Mouse (Mus musculus): ENCODE results near the gene Gckr.

Gckr gene

GRCm38 (mm10) chr5:31289626-31290230 is 7.5 kb upstream of the Gckr start:
- H3K4me3 ChIP-seq (replicated peaks; ENCODE audit: low read length): peak overlapping the region; percentile 79; the same call in 1 of the 2 replicates
- H3K4me1 ChIP-seq (replicated peaks; ENCODE audit: low read depth, low read length): peaks cover 24% of the 10 kb centered on the region
- H3K9me3 ChIP-seq (ENCODE audit: low read length): no peaks in the 10 kb centered on the region
- H3K27me3 ChIP-seq (ENCODE audit: insufficient read depth, low read length): peaks cover 12% of the 10 kb centered on the region
- H3K36me3 ChIP-seq (ENCODE audit: insufficient read depth, low read length): peaks cover 38% of the 10 kb centered on the region
- no peak for TF ChIP-seq CTCF (conservative IDR thresholded peaks at IDR 0.05; ENCODE audit: low read length)
- no peak for TF ChIP-seq POU5F1 (IDR thresholded peaks at IDR 0.05; ENCODE audit: borderline replicate concordance, low read length)
- no peak for TF ChIP-seq NANOG (IDR thresholded peaks at IDR 0.05; ENCODE audit: borderline replicate concordance, low read length)

GRCm38 (mm10) chr5:31290521-31291360 is 6.5 kb upstream of the Gckr start, which contains the start of gene Ift172:
TSS of gene Ift172 (minus strand) at chr5:31291116.
- Histone ChIP-seq H3K4me3 (replicated peaks; ENCODE audit: low read length) (peak within 1 kb of the TSS; percentile 79), H3K9me3 (ENCODE audit: low read length) (no peaks in the 10 kb centered on the region), H3K27me3 (ENCODE audit: insufficient read depth, low read length) (peaks cover 22% of the 10 kb centered on the region), H3K36me3 (ENCODE audit: insufficient read depth, low read length) (peaks cover 28% of the 10 kb centered on the region), H3K4me1 (replicated peaks; ENCODE audit: low read depth, low read length) (peaks cover 30% of the 10 kb centered on the region)
- TF ChIP-seq NANOG (IDR thresholded peaks at IDR 0.05; ENCODE audit: borderline replicate concordance, low read length): no peak
- no peak for TF ChIP-seq POU5F1 (IDR thresholded peaks at IDR 0.05; ENCODE audit: borderline replicate concordance, low read length)
- no peak for TF ChIP-seq CTCF (conservative IDR thresholded peaks at IDR 0.05; ENCODE audit: low read length)

GRCm38 (mm10) chr5:31291361-31291688 is 5.9 kb upstream of the Gckr start:
- Histone ChIP-seq H3K27me3 (ENCODE audit: insufficient read depth, low read length) (peaks cover 28% of the 10 kb centered on the region), H3K36me3 (ENCODE audit: insufficient read depth, low read length) (peaks cover 22% of the 10 kb centered on the region), H3K4me1 (replicated peaks; ENCODE audit: low read depth, low read length) (peaks cover 35% of the 10 kb centered on the region), H3K9me3 (ENCODE audit: low read length) (no peaks in the 10 kb centered on the region), H3K4me3 (replicated peaks; ENCODE audit: low read length) (peak overlapping the region; percentile 79)
- TF ChIP-seq NANOG (IDR thresholded peaks at IDR 0.05; ENCODE audit: borderline replicate concordance, low read length) (no peak), POU5F1 (IDR thresholded peaks at IDR 0.05; ENCODE audit: borderline replicate concordance, low read length) (no peak), CTCF (conservative IDR thresholded peaks at IDR 0.05; ENCODE audit: low read length) (no peak)

GRCm38 (mm10) chr5:31294964-31295605 is 2.2 kb upstream of the Gckr start:
- Histone ChIP-seq H3K36me3 (ENCODE audit: insufficient read depth, low read length) (peaks cover 12% of the 10 kb centered on the region), H3K4me1 (replicated peaks; ENCODE audit: low read depth, low read length) (peaks cover 28% of the 10 kb centered on the region), H3K27me3 (ENCODE audit: insufficient read depth, low read length) (peaks cover 46% of the 10 kb centered on the region), H3K9me3 (ENCODE audit: low read length) (no peaks in the 10 kb centered on the region), H3K4me3 (replicated peaks; ENCODE audit: low read length) (peak overlapping the region; percentile 88)
- TF ChIP-seq CTCF (conservative IDR thresholded peaks at IDR 0.05; ENCODE audit: low read length) (no peak), POU5F1 (IDR thresholded peaks at IDR 0.05; ENCODE audit: borderline replicate concordance, low read length) (no peak), NANOG (IDR thresholded peaks at IDR 0.05; ENCODE audit: borderline replicate concordance, low read length) (no peak)

GRCm38 (mm10) chr5:31295606-31296141 is 1.6 kb upstream of the Gckr start, which contains the start of gene Fndc4:
TSS of gene Fndc4 (minus strand) at chr5:31296080.
- TF ChIP-seq NANOG (IDR thresholded peaks at IDR 0.05; ENCODE audit: borderline replicate concordance, low read length): no peak
- TF ChIP-seq CTCF (conservative IDR thresholded peaks at IDR 0.05; ENCODE audit: low read length): no peak
- TF ChIP-seq POU5F1 (IDR thresholded peaks at IDR 0.05; ENCODE audit: borderline replicate concordance, low read length): no peak
- Histone ChIP-seq H3K4me1 (replicated peaks; ENCODE audit: low read depth, low read length) (peaks cover 22% of the 10 kb centered on the region), H3K4me3 (replicated peaks; ENCODE audit: low read length) (peak within 1 kb of the TSS; percentile 88), H3K27me3 (ENCODE audit: insufficient read depth, low read length) (peaks cover 51% of the 10 kb centered on the region), H3K36me3 (ENCODE audit: insufficient read depth, low read length) (peaks cover 12% of the 10 kb centered on the region), H3K9me3 (ENCODE audit: low read length) (no peaks in the 10 kb centered on the region)

GRCm38 (mm10) chr5:31297981-31298380 is 738 bp downstream of the Gckr start:
- Histone ChIP-seq H3K9me3 (ENCODE audit: low read length) (no peaks in the 10 kb centered on the region), H3K4me3 (replicated peaks; ENCODE audit: low read length) (no peak overlapping the region), H3K36me3 (ENCODE audit: insufficient read depth, low read length) (peaks cover 7% of the 10 kb centered on the region), H3K4me1 (replicated peaks; ENCODE audit: low read depth, low read length) (peaks cover 13% of the 10 kb centered on the region), H3K27me3 (ENCODE audit: insufficient read depth, low read length) (peaks cover 63% of the 10 kb centered on the region)
- TF ChIP-seq CTCF (conservative IDR thresholded peaks at IDR 0.05; ENCODE audit: low read length) (no peak), NANOG (IDR thresholded peaks at IDR 0.05; ENCODE audit: borderline replicate concordance, low read length) (no peak), POU5F1 (IDR thresholded peaks at IDR 0.05; ENCODE audit: borderline replicate concordance, low read length) (no peak)

- H3K9me3 ChIP-seq (ENCODE audit: low read length): no peaks in the 10 kb centered on the region
- peaks cover 7% of the 10 kb centered on the region for H3K36me3 ChIP-seq (ENCODE audit: insufficient read depth, low read length)
- H3K4me3 ChIP-seq (replicated peaks; ENCODE audit: low read length): no peak overlapping the region
- peaks cover 13% of the 10 kb centered on the region for H3K4me1 ChIP-seq (replicated peaks; ENCODE audit: low read depth, low read length)
- TF ChIP-seq NANOG (IDR thresholded peaks at IDR 0.05; ENCODE audit: borderline replicate concordance, low read length): no peak
- H3K27me3 ChIP-seq (ENCODE audit: insufficient read depth, low read length): peaks cover 63% of the 10 kb centered on the region
These were observed 1.2 kb downstream of the Gckr start for GRCm38 (mm10) chr5:31298486-31298885.

- Histone ChIP-seq H3K27me3 (ENCODE audit: insufficient read depth, low read length) (peaks cover 38% of the 10 kb centered on the region), H3K4me1 (replicated peaks; ENCODE audit: low read depth, low read length) (no peaks in the 10 kb centered on the region), H3K36me3 (ENCODE audit: insufficient read depth, low read length) (no peaks in the 10 kb centered on the region), H3K9me3 (ENCODE audit: low read length) (peaks cover 8% of the 10 kb centered on the region; the same call in 1 of the 2 replicates), H3K4me3 (replicated peaks; ENCODE audit: low read length) (no peak overlapping the region)
- TF ChIP-seq POU5F1 (IDR thresholded peaks at IDR 0.05; ENCODE audit: borderline replicate concordance, low read length) (no peak), CTCF (conservative IDR thresholded peaks at IDR 0.05; ENCODE audit: low read length) (no peak), NANOG (IDR thresholded peaks at IDR 0.05; ENCODE audit: borderline replicate concordance, low read length) (no peak)
These were observed 4.6 kb downstream of the Gckr start for GRCm38 (mm10) chr5:31301866-31302265.
